Mouse (Mus musculus): Measurements from ENCODE around the gene Olfr713. TPM values are rescaled to one million over a fixed set of nuclear protein-coding genes. Genes with fewer than 3 reads are reported as not detected.

Gene Olfr713
- polyA plus RNA-seq, 1 experiment from 2014 or later = not detected

Other genes starting within 250 kb of the Olfr713 start
- not detected in 2 replicates for gene Olfr699, start 238.0 kb upstream of the Olfr713 start, polyA plus RNA-seq (2015; fragmentation: Nextera tagmentation; extraction: Ambion mirVana)
- gene Olfr700, start 222.3 kb upstream of the Olfr713 start, polyA plus RNA-seq (2015; fragmentation: Nextera tagmentation; extraction: Ambion mirVana) = not detected in 2 replicates
- not detected in 2 replicates for gene Olfr701, start 217.0 kb upstream of the Olfr713 start, polyA plus RNA-seq (2015; fragmentation: Nextera tagmentation; extraction: Ambion mirVana)
- not detected in 2 replicates for gene Olfr702, start 197.3 kb upstream of the Olfr713 start, polyA plus RNA-seq (2015; fragmentation: Nextera tagmentation; extraction: Ambion mirVana)
- not detected in 2 replicates for gene Olfr703, start 187.8 kb upstream of the Olfr713 start, polyA plus RNA-seq (2015; fragmentation: Nextera tagmentation; extraction: Ambion mirVana)
- gene Olfr704, start 168.0 kb upstream of the Olfr713 start, polyA plus RNA-seq (2015; fragmentation: Nextera tagmentation; extraction: Ambion mirVana) = not detected in 2 replicates
- not detected in 2 replicates for gene Olfr705, start 154.3 kb upstream of the Olfr713 start, polyA plus RNA-seq (2015; fragmentation: Nextera tagmentation; extraction: Ambion mirVana)
- gene Olfr706, start 143.0 kb upstream of the Olfr713 start, polyA plus RNA-seq (2015; fragmentation: Nextera tagmentation; extraction: Ambion mirVana) = not detected in 2 replicates
- not detected in 2 replicates for gene Olfr707, start 129.9 kb upstream of the Olfr713 start, polyA plus RNA-seq (2015; fragmentation: Nextera tagmentation; extraction: Ambion mirVana)
- not detected in 2 replicates for gene Olfr1532-ps1, start 123.2 kb upstream of the Olfr713 start, polyA plus RNA-seq (2015; fragmentation: Nextera tagmentation; extraction: Ambion mirVana)
- not detected in 2 replicates for gene Olfr709-ps1, start 99.0 kb upstream of the Olfr713 start, polyA plus RNA-seq (2015; fragmentation: Nextera tagmentation; extraction: Ambion mirVana)
- not detected in 2 replicates for gene Olfr710, start 82.9 kb upstream of the Olfr713 start, polyA plus RNA-seq (2015; fragmentation: Nextera tagmentation; extraction: Ambion mirVana)
- not detected in 2 replicates for gene Olfr6, start 67.2 kb upstream of the Olfr713 start, polyA plus RNA-seq (2015; fragmentation: Nextera tagmentation; extraction: Ambion mirVana)
- gene Olfr711, start 55.7 kb upstream of the Olfr713 start, polyA plus RNA-seq (2015; fragmentation: Nextera tagmentation; extraction: Ambion mirVana) = not detected in 2 replicates
- gene Olfr2, start 25.1 kb upstream of the Olfr713 start, polyA plus RNA-seq (2015; fragmentation: Nextera tagmentation; extraction: Ambion mirVana) = not detected in 2 replicates
- gene Olfr714, start 39.8 kb downstream of the Olfr713 start, polyA plus RNA-seq (2015; fragmentation: Nextera tagmentation; extraction: Ambion mirVana) = not detected in 2 replicates
- not detected in 2 replicates for gene Olfr17, start 62.0 kb downstream of the Olfr713 start, polyA plus RNA-seq (2015; fragmentation: Nextera tagmentation; extraction: Ambion mirVana)
- gene Olfr715b, start 79.2 kb downstream of the Olfr713 start, polyA plus RNA-seq (2015; fragmentation: Nextera tagmentation; extraction: Ambion mirVana) = not detected in 2 replicates
- gene Olfr715, start 99.9 kb downstream of the Olfr713 start, polyA plus RNA-seq (2015; fragmentation: Nextera tagmentation; extraction: Ambion mirVana) = not detected in 2 replicates
- gene Olfr716, start 107.2 kb downstream of the Olfr713 start, polyA plus RNA-seq (2015; fragmentation: Nextera tagmentation; extraction: Ambion mirVana) = not detected in 2 replicates
- gene Nlrp14, start 135.8 kb downstream of the Olfr713 start, polyA plus RNA-seq (2015; fragmentation: Nextera tagmentation; extraction: Ambion mirVana) = not detected in 2 replicates
- gene Rbmxl2, start 178.3 kb downstream of the Olfr713 start, polyA plus RNA-seq (2015; fragmentation: Nextera tagmentation; extraction: Ambion mirVana) = not detected in 2 replicates

Data from midbrain, embryonic 15.5 days (tissue).